Comparison of ENCODE assay signal across 8 mouse cellular contexts in the genomic region with DNA sequence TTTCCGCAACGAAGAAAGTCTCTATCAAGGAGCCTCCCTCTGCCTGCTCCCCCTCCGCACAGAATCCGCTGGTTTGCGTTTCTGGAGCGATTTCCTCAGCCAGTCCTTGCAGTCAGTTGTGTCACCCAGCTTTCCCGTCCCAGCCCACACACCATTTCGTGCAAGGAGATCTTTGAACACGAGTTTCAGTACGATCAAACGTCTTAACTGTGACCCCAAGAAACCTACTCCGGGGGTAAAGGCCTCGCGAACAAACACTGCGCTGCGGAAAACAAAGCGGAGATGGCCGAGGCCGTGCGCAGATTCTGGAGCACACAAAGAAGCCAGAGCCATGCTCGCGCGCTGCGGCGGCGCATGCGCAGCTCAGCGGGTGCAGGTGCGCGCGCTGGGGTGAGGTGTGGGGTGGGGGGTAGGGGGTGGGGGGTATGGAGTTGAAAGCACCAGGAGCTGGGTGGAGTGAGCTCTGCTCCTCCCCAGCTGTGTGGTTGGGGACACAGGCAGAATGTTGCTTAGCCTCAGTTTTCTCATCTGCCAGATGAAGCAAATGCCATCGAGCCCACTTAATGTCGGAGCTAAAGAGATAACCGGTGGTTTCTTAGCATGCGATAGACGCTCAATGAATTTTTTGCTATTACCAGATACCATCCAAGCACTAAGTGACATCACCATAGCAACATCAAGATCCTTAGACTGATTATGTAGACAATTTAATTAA. TPM values are rescaled to one million over a fixed set of nuclear protein-coding genes. Genes with fewer than 3 reads are reported as not detected.
DNase-seq lines count a peak whose midpoint lies in the region; ATAC-seq and TF ChIP-seq lines count a peak whose summit lies in the region.

No protein-coding gene starts in this region.

- H3K36me3 ChIP-seq in MEL (ENCODE audit: control insufficient read depth in 1 of 2, insufficient read depth in 2 of 2, low read length in 2 of 2): peaks cover 0 to 15% of the 10 kb centered on the region in 2 experiments; a peak in 2 of 4 replicates
- H3K36me3 ChIP-seq in forebrain, embryonic 13.5 days (ENCODE audit: poor library complexity, severe bottlenecking): no peaks in the 10 kb centered on the region
- no peaks in the 10 kb centered on the region for H3K36me3 ChIP-seq in lung, embryonic 15.5 days

- no peak for TF ChIP-seq EP300 in MEL (IDR thresholded peaks at IDR 0.05; ENCODE audit: low read depth in 1 of 2, low read length in 2 of 2)

- peaks cover 0 to 7% of the 10 kb centered on the region in 2 experiments for H3K4me1 ChIP-seq in MEL (ENCODE audit: control insufficient read depth in 1 of 2, insufficient read depth in 2 of 2, low read length in 2 of 2)
- peaks cover 11% of the 10 kb centered on the region; the same call in 1 of the 2 replicates for H3K4me1 ChIP-seq in forebrain, embryonic 13.5 days
- H3K4me1 ChIP-seq in lung, embryonic 15.5 days: peaks cover 19% of the 10 kb centered on the region; the same call in 1 of the 2 replicates

- peak; percentile 71 to 76 for TF ChIP-seq POLR2A in MEL (IDR thresholded peaks at IDR 0.05; ENCODE audit: control insufficient read depth in 1 of 2, insufficient read depth in 1 of 2, low read depth in 1 of 2, low read length in 2 of 2, poor library complexity in 1 of 2)

- ATAC-seq in forebrain, embryonic 13.5 days: peak; percentile 73
- ATAC-seq in lung, embryonic 15.5 days (ENCODE audit: borderline replicate concordance, extremely low read depth, low FRiP score, low TSS enrichment): peak; percentile 55; the same call in 1 of the 2 replicates

- H3K4me2 ChIP-seq in forebrain, embryonic 13.5 days: peak overlapping the region; percentile 57
- peak overlapping the region; percentile 55 for H3K4me2 ChIP-seq in lung, embryonic 15.5 days

- H3K4me3 ChIP-seq in MEL (ENCODE audit: control insufficient read depth in 1 of 2, insufficient read depth in 1 of 2, low read depth in 2 of 2, low read length in 2 of 2): peak overlapping the region; percentile 70 to 100
- peak overlapping the region; percentile 35 for H3K4me3 ChIP-seq in forebrain, embryonic 13.5 days
- peak overlapping the region; percentile 40 for H3K4me3 ChIP-seq in lung, embryonic 15.5 days

- no peak for TF ChIP-seq RAD21 in MEL (IDR thresholded peaks at IDR 0.05; ENCODE audit: low read depth, low read length)

- H3K27ac ChIP-seq in MEL (ENCODE audit: control insufficient read depth, low read depth, low read length): peak overlapping the region; percentile 95
- peak overlapping the region; percentile 96 for H3K27ac ChIP-seq in forebrain, embryonic 13.5 days
- peak overlapping the region; percentile 44; the same call in 1 of the 2 replicates for H3K27ac ChIP-seq in lung, embryonic 15.5 days

- 0 out of 6 replicates have a peak, but pooled peaks of 1 of the 3 experiments have one; percentile 0 for TF ChIP-seq CTCF in MEL (IDR thresholded peaks at IDR 0.05 in 2 of 3, conservative IDR thresholded peaks at IDR 0.05 in 1 of 3; ENCODE audit: control insufficient read depth in 1 of 3, insufficient read depth in 1 of 3, low read depth in 2 of 3, low read length in 3 of 3, poor library complexity in 1 of 3, severe bottlenecking in 1 of 3)

- peak overlapping the region; percentile 100 for H3K9ac ChIP-seq in MEL (ENCODE audit: control insufficient read depth, low read depth, low read length, poor library complexity, severe bottlenecking)
- peak overlapping the region; percentile 80 for H3K9ac ChIP-seq in forebrain, embryonic 13.5 days
- H3K9ac ChIP-seq in lung, embryonic 15.5 days: peak overlapping the region; percentile 59

- WGBS in forebrain, embryonic 13.5 days: 5% methylated on average over 36 of the region's 36 CpGs
- WGBS in lung, embryonic 15.5 days: 4% methylated on average over 36 of the region's 36 CpGs

- H3K9me3 ChIP-seq in MEL (replicated peaks; ENCODE audit: insufficient read depth, low read length): no peaks in the 10 kb centered on the region
- no peaks in the 10 kb centered on the region for H3K9me3 ChIP-seq in forebrain, embryonic 13.5 days (replicated peaks)
- H3K9me3 ChIP-seq in lung, embryonic 15.5 days: no peaks in the 10 kb centered on the region

- H3K79me2 ChIP-seq in MEL (ENCODE audit: control insufficient read depth, insufficient read depth, low read length, poor library complexity): peaks cover 3% of the 10 kb centered on the region; the same call in 1 of the 2 replicates

- peak; percentile 81 for DNase-seq in MEL (ENCODE audit: low read depth, low spot score)
- DNase-seq in c-Kit-positive CD71-negative TER-119-negative erythroid progenitor cells, embryonic 14.5 days (ENCODE audit: low read depth): peak; percentile 17
- peak; percentile 57 for DNase-seq in heart, postnatal 4 days
- peak; percentile 32 for DNase-seq in layer of hippocampus, adult 9-10 months (ENCODE audit: low spot score)
- DNase-seq in retina, postnatal 1 day: peak; percentile 87
- DNase-seq in c-Kit-positive CD71-positive TER-119-positive erythroid progenitor cells, embryonic 14.5 days (ENCODE audit: low spot score): no peak

- H3K27me3 ChIP-seq in MEL (ENCODE audit: control insufficient read depth in 1 of 2, insufficient read depth in 2 of 2, low read length in 2 of 2): no peaks in the 10 kb centered on the region; a peak in 1 of 4 replicates
- no peaks in the 10 kb centered on the region for H3K27me3 ChIP-seq in forebrain, embryonic 13.5 days
- no peaks in the 10 kb centered on the region for H3K27me3 ChIP-seq in lung, embryonic 15.5 days

TF ChIP-seq in MEL, 35 proteins besides CTCF, POLR2A, EP300 and RAD21:
- TF ChIP-seq BHLHE40 (IDR thresholded peaks at IDR 0.05; ENCODE audit: borderline replicate concordance, low read depth, low read length) (no peak), HCFC1 (IDR thresholded peaks at IDR 0.05; ENCODE audit: low read depth, low read length) (peak; percentile 34; the same call in 1 of the 2 replicates), SIN3A (IDR thresholded peaks at IDR 0.05; ENCODE audit: low read length) (peak; percentile 38; the same call in 1 of the 2 replicates), NRF1 (IDR thresholded peaks at IDR 0.05; ENCODE audit: insufficient read depth, low read depth, low read length, poor library complexity, severe bottlenecking) (peak; percentile 79), GATA1 (IDR thresholded peaks at IDR 0.05; ENCODE audit: low read depth, low read length) (no peak), NELFE (IDR thresholded peaks at IDR 0.05; ENCODE audit: low read depth, low read length) (peak; percentile 68), KAT2A (conservative IDR thresholded peaks at IDR 0.05; ENCODE audit: low read depth, low read length) (no peak), ZKSCAN1 (IDR thresholded peaks at IDR 0.05; ENCODE audit: low read depth, low read length) (no peak), MYC (IDR thresholded peaks at IDR 0.05; ENCODE audit: low read depth, low read length) (0 out of 2 replicates have a peak, but pooled peaks have one; percentile 27), MAX (IDR thresholded peaks at IDR 0.05; ENCODE audit: low read length) (peak; percentile 70), TAL1 (IDR thresholded peaks at IDR 0.05; ENCODE audit: low read length) (no peak), POLR2AphosphoS2 (IDR thresholded peaks at IDR 0.05; ENCODE audit: low read length) (peak; percentile 55; the same call in 1 of the 2 replicates), TBP (IDR thresholded peaks at IDR 0.05; ENCODE audit: low read depth, low read length) (peak; percentile 41; the same call in 1 of the 2 replicates), MAFK (IDR thresholded peaks at IDR 0.05; ENCODE audit: borderline replicate concordance, low read depth, low read length) (no peak), CHD1 (IDR thresholded peaks at IDR 0.05; ENCODE audit: low read depth, low read length) (no peak), TCF12 (IDR thresholded peaks at IDR 0.05; ENCODE audit: low read depth, low read length) (no peak), E2F4 (IDR thresholded peaks at IDR 0.05; ENCODE audit: borderline replicate concordance, low read depth, low read length) (no peak), MEF2A (IDR thresholded peaks at IDR 0.05; ENCODE audit: extremely low read depth, insufficient replicate concordance, low read depth, low read length, poor library complexity, severe bottlenecking) (no peak), MAZ (IDR thresholded peaks at IDR 0.05; ENCODE audit: low read depth, low read length) (0 out of 2 replicates have a peak, but pooled peaks have one; percentile 20)

RNA-seq across cellular contexts. Expression of gene Nfe2l3, which starts 52.8 kb away (rescaled TPM):
- total RNA-seq in MEL (2012; rRNA removed): 0.07 and 0.15 TPM in 2 replicates
- under 1 TPM in 1 of 2 experiments, not detected in 1; 0.21 TPM for polyA plus RNA-seq in MEL (2012; ENCODE audit: insufficient read depth in 1 of 2, insufficient read length in 2 of 2, low read depth in 1 of 2, low replicate concordance in 2 of 2, missing spikeins in 1 of 2)
- 3.7 and 3.8 TPM in 2 replicates for polyA plus RNA-seq in forebrain, embryonic 13.5 days (2015; fragmentation: Nextera tagmentation; extraction: Ambion mirVana)
- total RNA-seq in heart, postnatal 4 days (2021): 1 to 10 TPM; 1.1 to 2.2 TPM
- 2.4 and 3.4 TPM in 2 replicates for polyA plus RNA-seq in lung, embryonic 15.5 days (2015; fragmentation: Nextera tagmentation; extraction: Ambion mirVana)

Comparison
In these comparisons a context has a peak if more than half of its experiments do, and no peak if none do; other contexts are left out.
1. H3K27ac ChIP-seq: peak in every context shown above with its lines; median percentile 96 in forebrain, embryonic 13.5 days; 95 in MEL; 44 in lung, embryonic 15.5 days.
2. H3K4me3 ChIP-seq: peak in every context shown above with its lines; median percentile 85 in MEL; 40 in lung, embryonic 15.5 days; 35 in forebrain, embryonic 13.5 days.